Mouse (Mus musculus) bone marrow macrophage, adult 2 months (primary cell): ENCODE results near the gene Vmn1r4.

ENCODE experiments used
- CTCF ChIP-seq: IDR thresholded peaks from 2 replicates; pipeline ENCODE4 v1.5.1; 2012; ENCODE audit warnings: low read depth, mild to moderate bottlenecking, low read length, moderate library complexity
- POLR2A ChIP-seq: IDR thresholded peaks from 2 replicates; pipeline ENCODE4 v1.6.1; 2012; ENCODE audit warnings: mild to moderate bottlenecking, low read depth, low read length, borderline replicate concordance

DNA sequence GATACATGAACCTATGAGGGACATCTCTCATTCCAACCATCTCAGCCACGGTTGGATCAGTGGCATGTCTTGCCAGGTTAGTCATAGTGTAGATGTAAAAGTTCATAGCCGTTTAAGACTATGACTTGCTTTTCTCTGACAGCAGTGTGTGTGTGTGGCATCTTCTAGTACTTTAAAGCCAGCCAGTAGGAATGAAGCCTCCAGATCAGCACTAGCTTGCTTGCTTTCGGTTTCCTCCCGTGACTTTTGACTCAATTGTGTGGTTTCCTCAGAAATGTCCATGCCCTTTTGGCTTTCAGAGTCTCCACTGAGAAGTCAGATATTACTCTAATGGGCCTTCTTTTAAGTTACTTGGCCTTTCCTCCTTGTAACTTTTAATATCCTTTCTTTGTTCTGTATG, 10.6 kb downstream of the Vmn1r4 start:
- TF ChIP-seq CTCF, result no peak
- no peak for TF ChIP-seq POLR2A
